Mouse (Mus musculus) right cerebral cortex, postnatal 10 days (tissue): ENCODE data around the gene Egfl7.

Experiments
- DNase-seq, 2 experiments: peaks; one replicate each; pipeline ENCODE4 v3.0.0; 2021; ENCODE audit warnings: low spot score in 2 of 2

The Egfl7 gene

GRCm38 (mm10) chr2:26593211-26594021, 13.6 kb downstream of the Egfl7 start:
- DNase-seq = no peak

GRCm38 (mm10) chr2:26594022-26594346, 14.2 kb downstream of the Egfl7 start:
- peak in 1 of 2 experiments; percentile 44 for DNase-seq

GRCm38 (mm10) chr2:26594461-26594933, 14.7 kb downstream of the Egfl7 start:
- DNase-seq = no peak

GRCm38 (mm10) chr2:26594934-26595724, 15.3 kb downstream of the Egfl7 start:
- no peak for DNase-seq

GRCm38 (mm10) chr2:26595725-26596435, 16.1 kb downstream of the Egfl7 start:
- no peak for DNase-seq

- no peak for DNase-seq
These were observed 17.1 kb downstream of the Egfl7 start for GRCm38 (mm10) chr2:26596898-26597297.

- DNase-seq = no peak
These were observed 18.0 kb downstream of the Egfl7 start for GRCm38 (mm10) chr2:26597810-26598209.

- DNase-seq = no peak
These were observed 18.6 kb downstream of the Egfl7 start for GRCm38 (mm10) chr2:26598462-26598861.

GRCm38 (mm10) chr2:26599965-26600364, 20.2 kb downstream of the Egfl7 start:
- DNase-seq = no peak

GRCm38 (mm10) chr2:26600664-26601063, 20.9 kb downstream of the Egfl7 start:
- DNase-seq = no peak

- DNase-seq = no peak
These were observed 21.8 kb downstream of the Egfl7 start for GRCm38 (mm10) chr2:26601595-26601994.

GRCm38 (mm10) chr2:26602631-26603030, 22.8 kb downstream of the Egfl7 start:
- DNase-seq = no peak

GRCm38 (mm10) chr2:26603159-26603558, 23.3 kb downstream of the Egfl7 start:
- no peak for DNase-seq

- peak; percentile 57 to 62 for DNase-seq
These were observed 24.2 kb downstream of the Egfl7 start, which contains the start of gene Agpat2 for GRCm38 (mm10) chr2:26603720-26604671. Agpat2 (minus strand) TSS chr2:26604417.

- DNase-seq = no peak
These were observed 25.5 kb downstream of the Egfl7 start for GRCm38 (mm10) chr2:26605331-26605730.

- no peak for DNase-seq
These were observed 26.8 kb downstream of the Egfl7 start for GRCm38 (mm10) chr2:26606579-26606978.

- DNase-seq = no peak
These were observed 27.5 kb downstream of the Egfl7 start for GRCm38 (mm10) chr2:26607056-26607910.

GRCm38 (mm10) chr2:26608781-26609180, 29.0 kb downstream of the Egfl7 start:
- DNase-seq = no peak

GRCm38 (mm10) chr2:26609261-26609661, 29.4 kb downstream of the Egfl7 start:
- DNase-seq = no peak

- no peak for DNase-seq
These were observed 30.7 kb downstream of the Egfl7 start for GRCm38 (mm10) chr2:26610526-26610925.
